Mouse (Mus musculus): ENCODE measurements around the gene Vmn1r184. TPM values are rescaled to one million over a fixed set of nuclear protein-coding genes. Genes with fewer than 3 reads are reported as not detected.
"Not testable (repeated sequence)": the region's sequence is repeated elsewhere in the genome, so short reads cannot be mapped to it uniquely, and the experiment has no call there.

Gene Vmn1r184
- polyA plus RNA-seq (2012; rRNA removed): not detected in 2 replicates

GRCm38 (mm10) chr7:26260034-26260433, at the start of gene Vmn1r184:
TSS of gene Vmn1r184 (plus strand) at chr7:26260334.
- not testable (repeated sequence) for H3K4me1 ChIP-seq (ENCODE audit: control insufficient read depth, insufficient read depth, insufficient read length, low read length); H3K27me3 ChIP-seq (ENCODE audit: control insufficient read depth, insufficient read depth, low read length); H3K36me3 ChIP-seq (ENCODE audit: control insufficient read depth, insufficient read depth, low read length); H3K27ac ChIP-seq (ENCODE audit: insufficient read depth, low read depth, low read length); H3K4me3 ChIP-seq (ENCODE audit: low read depth, low read length)
- 70% methylated on average over 1 of the region's 1 CpGs for WGBS

DNA sequence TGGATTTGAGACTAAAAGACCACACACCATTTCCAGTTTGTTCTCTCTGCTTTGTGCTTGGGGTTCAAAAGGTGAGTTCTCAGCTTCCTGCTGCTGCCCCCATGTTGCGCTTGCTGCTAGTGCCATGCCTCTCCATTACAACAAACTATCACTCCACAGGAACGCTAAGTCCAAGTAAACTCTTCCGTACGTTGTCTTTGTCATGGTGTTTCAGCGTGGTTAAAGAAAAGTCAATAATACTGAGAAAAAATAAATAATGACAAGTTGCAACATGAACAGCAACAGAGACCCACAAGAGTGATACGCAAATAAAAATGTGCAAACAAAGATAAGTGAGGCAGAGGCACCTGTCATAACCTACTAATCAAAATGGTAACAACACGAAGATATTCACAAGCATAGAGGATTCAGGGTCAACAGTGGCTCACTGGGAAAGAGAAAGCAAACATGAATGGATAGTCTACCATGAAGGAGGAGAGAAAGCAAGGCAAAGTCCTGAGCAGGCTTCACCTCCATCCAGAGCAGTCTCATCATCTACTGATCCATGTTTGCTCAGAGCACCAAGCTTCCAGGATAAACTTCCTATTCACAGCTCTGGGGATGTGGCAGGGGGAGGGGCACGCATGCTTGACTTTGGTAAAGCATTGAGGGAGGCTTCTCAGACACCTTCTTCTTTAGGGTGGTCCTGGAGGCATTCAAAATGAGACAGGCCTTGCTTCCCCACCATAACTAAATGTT, 43.5 kb downstream of the Vmn1r184 start:
- 71% methylated on average over 8 of the region's 8 CpGs for WGBS
- H3K27me3 ChIP-seq (ENCODE audit: control insufficient read depth, insufficient read depth, low read length); H3K36me3 ChIP-seq (ENCODE audit: control insufficient read depth, insufficient read depth, low read length); H3K27ac ChIP-seq (ENCODE audit: insufficient read depth, low read depth, low read length); H3K4me1 ChIP-seq (ENCODE audit: control insufficient read depth, insufficient read depth, insufficient read length, low read length); H3K4me3 ChIP-seq (ENCODE audit: low read depth, low read length): not testable (repeated sequence)

GRCm38 (mm10) chr7:26306926-26307325, 46.8 kb downstream of the Vmn1r184 start, which contains the start of gene Cyp2a4:
TSS of gene Cyp2a4 (plus strand) at chr7:26307169.
- H3K27me3 ChIP-seq (ENCODE audit: control insufficient read depth, insufficient read depth, low read length); H3K4me3 ChIP-seq (ENCODE audit: low read depth, low read length); H3K4me1 ChIP-seq (ENCODE audit: control insufficient read depth, insufficient read depth, insufficient read length, low read length); H3K27ac ChIP-seq (ENCODE audit: insufficient read depth, low read depth, low read length); H3K36me3 ChIP-seq (ENCODE audit: control insufficient read depth, insufficient read depth, low read length): not testable (repeated sequence)
- WGBS: 57% methylated on average over 2 of the region's 2 CpGs

GRCm38 (mm10) chr7:26311786-26312185, 51.7 kb downstream of the Vmn1r184 start:
- WGBS: 81% methylated on average over 4 of the region's 4 CpGs
- not testable (repeated sequence) for H3K4me3 ChIP-seq (ENCODE audit: low read depth, low read length); H3K27me3 ChIP-seq (ENCODE audit: control insufficient read depth, insufficient read depth, low read length); H3K27ac ChIP-seq (ENCODE audit: insufficient read depth, low read depth, low read length); H3K36me3 ChIP-seq (ENCODE audit: control insufficient read depth, insufficient read depth, low read length); H3K4me1 ChIP-seq (ENCODE audit: control insufficient read depth, insufficient read depth, insufficient read length, low read length)

GRCm38 (mm10) chr7:26315194-26315593, 55.1 kb downstream of the Vmn1r184 start:
- not testable (repeated sequence) for H3K27me3 ChIP-seq (ENCODE audit: control insufficient read depth, insufficient read depth, low read length); H3K36me3 ChIP-seq (ENCODE audit: control insufficient read depth, insufficient read depth, low read length); H3K27ac ChIP-seq (ENCODE audit: insufficient read depth, low read depth, low read length); H3K4me3 ChIP-seq (ENCODE audit: low read depth, low read length); H3K4me1 ChIP-seq (ENCODE audit: control insufficient read depth, insufficient read depth, insufficient read length, low read length)
- WGBS: 63% methylated on average over 2 of the region's 2 CpGs

GRCm38 (mm10) chr7:26315809-26316208, 55.7 kb downstream of the Vmn1r184 start:
- not testable (repeated sequence) for H3K27ac ChIP-seq (ENCODE audit: insufficient read depth, low read depth, low read length); H3K4me1 ChIP-seq (ENCODE audit: control insufficient read depth, insufficient read depth, insufficient read length, low read length); H3K27me3 ChIP-seq (ENCODE audit: control insufficient read depth, insufficient read depth, low read length); H3K4me3 ChIP-seq (ENCODE audit: low read depth, low read length); H3K36me3 ChIP-seq (ENCODE audit: control insufficient read depth, insufficient read depth, low read length)
- WGBS: 85% methylated on average over 4 of the region's 4 CpGs

Other genes with a start within 250 kb of the Vmn1r184 start
- gene Cyp2b13, start 198.8 kb upstream of the Vmn1r184 start, polyA plus RNA-seq (2012; rRNA removed): 0.67 TPM in 1 of 2 replicates, not detected in the other
- not detected in 2 replicates for gene Cyp2b9, start 86.9 kb upstream of the Vmn1r184 start, polyA plus RNA-seq (2012; rRNA removed)
- not detected in 2 replicates for gene Cyp2a4, start 46.8 kb downstream of the Vmn1r184 start, polyA plus RNA-seq (2012; rRNA removed)
- gene Nlrp9c, start 143.4 kb downstream of the Vmn1r184 start, polyA plus RNA-seq (2012; rRNA removed): not detected in 2 replicates
- not detected in 2 replicates for gene Nlrp4a, start 174.8 kb downstream of the Vmn1r184 start, polyA plus RNA-seq (2012; rRNA removed)

Measured in small intestine, adult 2 months (tissue).